Mouse (Mus musculus) ES-CJ7 (cell line): Measurements from ENCODE around the gene Krtap16-1.
A peak's percentile ranks its signal among the peaks of the same experiment; 100 is the strongest.

Experiments used
- DNase-seq: peaks from one replicate; pipeline ENCODE4 v3.0.0; 2011; ENCODE audit warnings: low read depth, low spot score

Krtap16-1 gene

DNA sequence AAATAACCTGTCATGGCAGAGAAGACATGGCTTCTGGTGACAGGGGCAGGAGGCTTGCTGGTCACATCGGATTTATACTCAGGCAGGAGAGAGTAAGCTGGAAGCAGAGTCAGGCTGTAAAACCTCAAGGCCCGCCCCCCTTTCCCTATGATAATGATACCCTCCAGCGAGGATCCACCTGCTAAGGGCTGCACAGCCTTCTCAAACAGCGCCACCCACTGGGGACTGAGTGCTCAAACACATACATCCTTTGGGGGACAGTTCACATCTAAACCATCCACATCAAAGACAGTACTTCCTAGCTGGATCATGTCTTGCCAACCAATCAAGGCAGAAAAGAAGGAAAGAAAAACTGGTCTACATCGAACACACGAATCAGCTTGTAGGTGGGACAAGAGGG, 22.2 kb downstream of the Krtap16-1 start:
- peak; percentile 59 for DNase-seq

DNA sequence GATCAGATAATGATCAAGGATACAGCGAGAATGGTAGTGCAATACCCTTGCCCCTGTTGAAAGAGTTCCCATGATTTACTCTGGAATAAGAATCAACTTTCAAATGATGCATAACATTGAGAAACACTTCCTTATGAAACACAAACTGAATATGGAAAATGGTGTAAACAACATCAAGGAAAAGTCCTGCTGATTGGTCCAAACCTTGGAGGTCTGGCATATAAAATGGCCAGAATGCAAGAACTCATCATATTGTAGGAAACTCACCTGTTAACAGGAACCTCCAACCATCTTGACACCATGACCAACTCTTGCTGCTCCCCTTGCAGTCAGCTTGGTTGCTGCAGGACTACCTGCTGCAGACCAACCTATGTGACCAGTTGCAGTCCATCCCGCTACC, 38.2 kb downstream of the Krtap16-1 start, which contains the start of gene Krtap9-5:
Gene Krtap9-5, plus strand, starts transcription at position 301 of the 400 bp plus-strand sequence.
- DNase-seq: no peak

DNA sequence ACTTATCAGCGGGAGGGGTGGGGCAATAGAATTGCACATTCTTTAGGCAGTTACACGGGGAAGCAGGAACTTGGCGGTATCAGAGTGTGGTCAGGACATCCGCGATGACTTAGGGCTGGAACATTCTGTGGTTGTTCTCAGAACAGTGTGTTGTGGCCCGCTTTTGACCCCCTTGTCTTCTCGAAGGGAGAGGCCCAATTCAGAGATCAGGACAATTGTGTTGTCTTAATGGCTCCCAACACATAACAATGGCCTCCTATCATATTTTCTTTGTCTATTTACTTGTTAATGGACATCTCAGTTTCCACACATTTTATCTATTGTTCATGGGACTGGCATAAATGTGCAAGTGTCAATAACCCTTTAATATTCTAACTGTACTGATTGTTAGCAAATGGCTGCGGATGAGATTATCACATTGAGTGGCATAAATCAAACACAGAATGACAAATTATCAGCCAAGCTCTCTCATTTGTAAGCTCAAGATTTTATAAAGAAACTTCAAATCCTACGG, 48.6 kb downstream of the Krtap16-1 start:
- peak; percentile 72 for DNase-seq

DNA sequence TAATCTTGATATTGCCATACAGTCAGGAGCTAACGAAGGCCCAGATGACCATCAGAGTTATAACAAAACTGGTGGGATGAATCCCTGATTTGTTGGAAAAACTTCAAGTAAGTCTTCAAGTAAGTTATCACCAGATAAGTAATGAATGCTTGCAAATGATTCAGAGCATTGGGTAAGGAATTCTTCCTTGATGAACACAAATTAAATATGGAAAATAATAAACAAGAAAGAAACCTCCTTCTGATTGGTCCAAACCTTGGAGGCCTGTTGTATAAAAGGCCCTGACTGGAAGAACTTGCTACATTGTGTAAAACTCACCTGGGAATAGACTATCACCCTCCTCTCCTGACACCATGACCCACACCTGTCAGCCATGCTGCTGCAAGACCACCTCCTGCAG, 50.4 kb downstream of the Krtap16-1 start, which contains the start of gene Krtap31-2:
Gene Krtap31-2, plus strand, starts transcription at position 301 of the 400 bp plus-strand sequence.
- DNase-seq: no peak
